Mouse (Mus musculus): ENCODE measurements around the gene Ctrl. TPM values are rescaled to one million over a fixed set of nuclear protein-coding genes. Genes with fewer than 3 reads are reported as not detected.

Gene Ctrl
- total and polyA plus RNA-seq, 3 experiments = 1.5 to 3.0 TPM; not detected in 1

- DNase-seq (ENCODE audit: low read depth, low spot score) = no peak
- TF ChIP-seq TBP (IDR thresholded peaks at IDR 0.05; ENCODE audit: low read depth, low read length) (no peak), ETS1 (IDR thresholded peaks at IDR 0.05; ENCODE audit: low read depth, low read length) (no peak), ZNF384 (IDR thresholded peaks at IDR 0.05; ENCODE audit: low read depth, low read length) (no peak), MYC (IDR thresholded peaks at IDR 0.05; ENCODE audit: low read depth, low read length) (no peak), ZKSCAN1 (IDR thresholded peaks at IDR 0.05; ENCODE audit: low read depth, low read length) (no peak), MYB (IDR thresholded peaks at IDR 0.05; ENCODE audit: low read depth, low read length) (no peak), CTCF (IDR thresholded peaks at IDR 0.05 in 2 of 3, conservative IDR thresholded peaks at IDR 0.05 in 1 of 3; ENCODE audit: control insufficient read depth in 1 of 3, insufficient read depth in 1 of 3, low read depth in 2 of 3, low read length in 3 of 3, poor library complexity in 1 of 3, severe bottlenecking in 1 of 3) (no peak), E2F4 (IDR thresholded peaks at IDR 0.05; ENCODE audit: borderline replicate concordance, low read depth, low read length) (no peak), USF1 (IDR thresholded peaks at IDR 0.05; ENCODE audit: low read depth, low read length) (no peak), KAT2A (conservative IDR thresholded peaks at IDR 0.05; ENCODE audit: low read depth, low read length) (no peak)
- H3K4me1 ChIP-seq (ENCODE audit: control insufficient read depth in 1 of 2, insufficient read depth in 2 of 2, low read length in 2 of 2) = peaks cover 5 to 8% of the 10 kb centered on the region in 2 experiments
- no peaks in the 10 kb centered on the region for H3K27me3 ChIP-seq (ENCODE audit: control insufficient read depth in 1 of 2, insufficient read depth in 2 of 2, low read length in 2 of 2)
- no peaks in the 10 kb centered on the region for H3K9me3 ChIP-seq (replicated peaks; ENCODE audit: insufficient read depth, low read length)
- no peak overlapping the region for H3K27ac ChIP-seq (ENCODE audit: control insufficient read depth, low read depth, low read length)
- peaks cover 6% of the 10 kb centered on the region; the same call in 1 of the 2 replicates for H3K79me2 ChIP-seq (ENCODE audit: control insufficient read depth, insufficient read depth, low read length, poor library complexity)
- peaks cover 0 to 6% of the 10 kb centered on the region in 2 experiments; a peak in 2 of 4 replicates for H3K36me3 ChIP-seq (ENCODE audit: control insufficient read depth in 1 of 2, insufficient read depth in 2 of 2, low read length in 2 of 2)
- no peak overlapping the region for H3K9ac ChIP-seq (ENCODE audit: control insufficient read depth, low read depth, low read length, poor library complexity, severe bottlenecking)
- H3K4me3 ChIP-seq (ENCODE audit: control insufficient read depth in 1 of 2, insufficient read depth in 1 of 2, low read depth in 2 of 2, low read length in 2 of 2) = no peak overlapping the region
Measured at GRCm38 (mm10) chr8:105897801-105898480, 35.7 kb downstream of the Ctrl start.

GRCm38 (mm10) chr8:105893339-105893738 lies 40.3 kb downstream of the Ctrl start, which contains the start of gene Nrn1l:
TSS of gene Nrn1l (plus strand) at chr8:105893567.
- Histone ChIP-seq H3K9ac (ENCODE audit: control insufficient read depth, low read depth, low read length, poor library complexity, severe bottlenecking) (no peak within 1 kb of the TSS), H3K9me3 (replicated peaks; ENCODE audit: insufficient read depth, low read length) (no peaks in the 10 kb centered on the region), H3K4me1 (ENCODE audit: control insufficient read depth in 1 of 2, insufficient read depth in 2 of 2, low read length in 2 of 2) (no peaks in the 10 kb centered on the region), H3K4me3 (ENCODE audit: control insufficient read depth in 1 of 2, insufficient read depth in 1 of 2, low read depth in 2 of 2, low read length in 2 of 2) (no peak within 1 kb of the TSS), H3K27me3 (ENCODE audit: control insufficient read depth in 1 of 2, insufficient read depth in 2 of 2, low read length in 2 of 2) (no peaks in the 10 kb centered on the region), H3K79me2 (ENCODE audit: control insufficient read depth, insufficient read depth, low read length, poor library complexity) (no peaks in the 10 kb centered on the region), H3K36me3 (ENCODE audit: control insufficient read depth in 1 of 2, insufficient read depth in 2 of 2, low read length in 2 of 2) (no peaks in the 10 kb centered on the region; a peak in 1 of 4 replicates), H3K27ac (ENCODE audit: control insufficient read depth, low read depth, low read length) (no peak within 1 kb of the TSS)
- DNase-seq (ENCODE audit: low read depth, low spot score) = peak; percentile 68
- no peak for TF ChIP-seq USF2 (IDR thresholded peaks at IDR 0.05; ENCODE audit: borderline replicate concordance in 1 of 2, insufficient read depth in 1 of 2, low read depth in 1 of 2, low read length in 2 of 2)
- TF ChIP-seq CHD2 (IDR thresholded peaks at IDR 0.05; ENCODE audit: low read length) = no peak
- no peak for TF ChIP-seq POLR2AphosphoS5 (IDR thresholded peaks at IDR 0.05; ENCODE audit: borderline replicate concordance, low read depth, low read length)
- TF ChIP-seq UBTF (IDR thresholded peaks at IDR 0.05; ENCODE audit: borderline replicate concordance, insufficient read depth, low read depth, low read length) = no peak
- TF ChIP-seq TCF12 (IDR thresholded peaks at IDR 0.05; ENCODE audit: low read depth, low read length) = no peak
- TF ChIP-seq ZMIZ1 (IDR thresholded peaks at IDR 0.05; ENCODE audit: low read depth, low read length) = no peak
- no peak for TF ChIP-seq MAX (IDR thresholded peaks at IDR 0.05; ENCODE audit: low read length)

All from MEL (cell line).